Mouse (Mus musculus): Measurements from ENCODE around the gene Map4k4. TPM values are rescaled to one million over a fixed set of nuclear protein-coding genes. Genes with fewer than 3 reads are reported as not detected.

Map4k4 gene
- total and polyA plus RNA-seq, 3 experiments = 0.04 to 0.21 TPM; not detected in 1

DNA sequence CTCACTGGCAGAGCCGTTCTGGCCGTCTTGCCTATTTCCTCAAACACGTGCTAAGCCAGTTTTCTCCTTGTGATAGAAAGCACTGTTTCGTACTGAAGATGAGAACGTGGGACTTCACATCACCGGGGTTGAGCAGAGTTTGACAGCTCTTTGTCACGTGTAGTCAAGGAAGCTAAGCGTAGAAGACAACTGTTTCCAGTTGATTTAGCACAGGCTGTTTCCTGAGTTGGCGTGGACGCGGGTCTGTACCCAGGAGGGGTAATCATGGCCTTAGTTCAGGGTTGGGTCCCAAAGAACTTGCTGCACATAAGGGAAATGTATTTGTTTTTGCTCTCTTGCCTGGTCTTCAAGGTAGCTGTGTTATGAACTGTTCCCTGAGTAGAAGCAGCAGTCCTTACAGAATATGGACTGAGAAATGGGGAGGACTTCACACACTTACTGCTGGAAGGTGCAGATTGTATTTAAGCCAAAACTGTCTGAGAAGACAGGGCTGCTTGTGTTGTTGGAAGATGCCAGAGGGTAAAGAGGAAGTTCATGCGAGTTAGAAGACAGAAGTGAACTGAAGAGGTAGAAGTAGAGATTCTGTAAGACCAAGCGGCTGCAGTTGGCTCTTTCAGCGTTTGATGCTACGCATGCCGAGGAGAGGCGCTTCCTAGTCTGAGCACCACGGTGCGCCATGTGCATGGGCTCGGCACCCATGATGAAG, 78.2 kb downstream of the Map4k4 start:
- peak; percentile 64 for DNase-seq (ENCODE audit: low read depth, low spot score)
- peaks cover 0 to 11% of the 10 kb centered on the region in 2 experiments; a peak in 2 of 4 replicates for H3K36me3 ChIP-seq (ENCODE audit: control insufficient read depth in 1 of 2, insufficient read depth in 2 of 2, low read length in 2 of 2)

DNA sequence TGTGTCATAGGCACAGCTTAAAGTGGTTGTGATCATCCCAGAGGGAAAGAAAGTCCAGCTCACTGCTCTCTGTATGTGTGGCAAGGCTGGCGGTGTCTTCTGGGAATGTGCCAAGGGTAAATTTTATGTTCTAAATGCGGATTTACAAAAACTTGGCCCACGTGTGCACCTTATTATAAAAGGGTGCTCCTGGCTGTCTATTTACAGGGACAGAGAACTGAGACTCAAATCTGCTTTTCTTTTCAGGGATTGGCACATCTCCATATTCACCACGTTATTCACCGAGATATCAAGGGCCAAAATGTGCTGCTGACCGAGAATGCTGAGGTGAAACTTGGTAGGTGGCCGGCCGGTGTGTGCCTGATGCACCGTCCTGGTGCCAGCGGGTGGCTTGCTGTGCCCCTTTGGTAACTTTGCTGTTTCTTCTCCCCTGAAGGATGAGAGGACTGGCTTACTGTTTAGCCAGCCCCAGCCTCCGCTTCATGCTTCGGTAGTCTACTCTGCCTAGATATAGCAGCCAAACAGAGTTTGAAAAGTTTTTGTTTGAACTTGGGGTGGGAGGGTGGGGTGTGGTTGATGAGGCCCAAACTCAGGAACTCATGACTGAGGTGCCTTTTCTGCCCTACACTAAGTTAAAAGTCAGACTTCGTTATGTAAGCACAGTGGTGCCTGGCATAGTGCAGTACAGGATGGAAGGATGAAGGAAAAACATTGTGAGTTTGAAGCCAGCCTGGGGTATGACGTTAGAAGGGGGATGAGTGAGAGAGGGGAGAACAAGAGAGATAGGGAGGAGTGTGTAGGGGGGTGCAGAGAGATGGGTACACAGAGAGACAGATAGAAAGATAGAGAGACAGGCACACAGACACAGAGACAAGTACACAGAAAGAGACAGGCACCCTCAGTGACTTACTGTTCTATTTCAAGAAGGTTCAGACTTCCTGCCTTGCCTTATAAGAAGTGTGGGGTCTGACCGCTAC, 79.9 kb downstream of the Map4k4 start:
- H3K4me1 ChIP-seq (ENCODE audit: control insufficient read depth in 1 of 2, insufficient read depth in 2 of 2, low read length in 2 of 2) = peaks cover 0 to 18% of the 10 kb centered on the region in 2 experiments; a peak in 2 of 4 replicates
- no peaks in the 10 kb centered on the region for H3K79me2 ChIP-seq (ENCODE audit: control insufficient read depth, insufficient read depth, low read length, poor library complexity)
- no peak overlapping the region for H3K4me3 ChIP-seq (ENCODE audit: control insufficient read depth in 1 of 2, insufficient read depth in 1 of 2, low read depth in 2 of 2, low read length in 2 of 2)
- H3K9me3 ChIP-seq (replicated peaks; ENCODE audit: insufficient read depth, low read length) = no peaks in the 10 kb centered on the region
- H3K36me3 ChIP-seq (ENCODE audit: control insufficient read depth in 1 of 2, insufficient read depth in 2 of 2, low read length in 2 of 2) = peaks cover 0 to 8% of the 10 kb centered on the region in 2 experiments; a peak in 2 of 4 replicates
- DNase-seq (ENCODE audit: low read depth, low spot score) = no peak
- H3K27me3 ChIP-seq (ENCODE audit: control insufficient read depth in 1 of 2, insufficient read depth in 2 of 2, low read length in 2 of 2) = peaks cover 0 to 1% of the 10 kb centered on the region in 2 experiments; a peak in 1 of 4 replicates
- H3K9ac ChIP-seq (ENCODE audit: control insufficient read depth, low read depth, low read length, poor library complexity, severe bottlenecking) = no peak overlapping the region
- H3K27ac ChIP-seq (ENCODE audit: control insufficient read depth, low read depth, low read length) = no peak overlapping the region
- TF ChIP-seq SIN3A (IDR thresholded peaks at IDR 0.05; ENCODE audit: low read length) = no peak
- no peak for TF ChIP-seq ELF1 (IDR thresholded peaks at IDR 0.05; ENCODE audit: low read depth, low read length)
- no peak for TF ChIP-seq POLR2AphosphoS5 (IDR thresholded peaks at IDR 0.05; ENCODE audit: borderline replicate concordance, low read depth, low read length)

More for the DNA sequence above, 78.2 kb downstream of the Map4k4 start:
- Histone ChIP-seq H3K27me3 (ENCODE audit: control insufficient read depth in 1 of 2, insufficient read depth in 2 of 2, low read length in 2 of 2) (no peaks in the 10 kb centered on the region), H3K4me3 (ENCODE audit: control insufficient read depth in 1 of 2, insufficient read depth in 1 of 2, low read depth in 2 of 2, low read length in 2 of 2) (no peak overlapping the region), H3K79me2 (ENCODE audit: control insufficient read depth, insufficient read depth, low read length, poor library complexity) (no peaks in the 10 kb centered on the region), H3K9ac (ENCODE audit: control insufficient read depth, low read depth, low read length, poor library complexity, severe bottlenecking) (no peak overlapping the region), H3K9me3 (replicated peaks; ENCODE audit: insufficient read depth, low read length) (no peaks in the 10 kb centered on the region), H3K27ac (ENCODE audit: control insufficient read depth, low read depth, low read length) (no peak overlapping the region), H3K4me1 (ENCODE audit: control insufficient read depth in 1 of 2, insufficient read depth in 2 of 2, low read length in 2 of 2) (peaks cover 0 to 18% of the 10 kb centered on the region in 2 experiments; a peak in 2 of 4 replicates)
- TF ChIP-seq HCFC1 (IDR thresholded peaks at IDR 0.05; ENCODE audit: low read depth, low read length) (no peak), RCOR1 (IDR thresholded peaks at IDR 0.05; ENCODE audit: low read depth, low read length) (no peak), MAZ (IDR thresholded peaks at IDR 0.05; ENCODE audit: low read depth, low read length) (no peak), TBP (IDR thresholded peaks at IDR 0.05; ENCODE audit: low read depth, low read length) (peak; percentile 61), MXI1 (IDR thresholded peaks at IDR 0.05; ENCODE audit: low read depth, low read length) (no peak), EP300 (IDR thresholded peaks at IDR 0.05; ENCODE audit: low read depth in 1 of 2, low read length in 2 of 2) (0 out of 4 replicates have a peak, but pooled peaks of 1 of the 2 experiments have one; percentile 31), POLR2AphosphoS5 (IDR thresholded peaks at IDR 0.05; ENCODE audit: borderline replicate concordance, low read depth, low read length) (no peak), CHD1 (IDR thresholded peaks at IDR 0.05; ENCODE audit: low read depth, low read length) (no peak)

All from MEL (cell line).